Mouse (Mus musculus): ENCODE results near the gene Cpped1.
A peak's percentile ranks its signal among the peaks of the same experiment; 100 is the strongest.

The Cpped1 gene

GRCm38 (mm10) chr16:11909035-11909591, at the start of gene Cpped1:
Cpped1 (minus strand) TSS chr16:11909445.
- peak; percentile 87 for DNase-seq (ENCODE audit: low spot score)

GRCm38 (mm10) chr16:11940477-11940876, 31.2 kb upstream of the Cpped1 start:
- peak; percentile 16 for DNase-seq (ENCODE audit: low spot score)

GRCm38 (mm10) chr16:11910801-11911200, 1.6 kb upstream of the Cpped1 start:
- no peak for DNase-seq (ENCODE audit: low spot score)

GRCm38 (mm10) chr16:11909817-11910216, 572 bp upstream of the Cpped1 start:
- no peak for DNase-seq (ENCODE audit: low spot score)

GRCm38 (mm10) chr16:11908461-11909014, 707 bp downstream of the Cpped1 start:
- no peak for DNase-seq (ENCODE audit: low spot score)

- DNase-seq (ENCODE audit: low spot score), result no peak
These were observed 1.4 kb downstream of the Cpped1 start for GRCm38 (mm10) chr16:11907816-11908215.

- DNase-seq (ENCODE audit: low spot score), result no peak
These were observed 2.3 kb downstream of the Cpped1 start for GRCm38 (mm10) chr16:11906906-11907305.

GRCm38 (mm10) chr16:11905216-11905615, 4.0 kb downstream of the Cpped1 start:
- DNase-seq (ENCODE audit: low spot score), result no peak

- no peak for DNase-seq (ENCODE audit: low spot score)
These were observed 7.2 kb downstream of the Cpped1 start for GRCm38 (mm10) chr16:11902007-11902406.

- no peak for DNase-seq (ENCODE audit: low spot score)
These were observed 8.9 kb downstream of the Cpped1 start for GRCm38 (mm10) chr16:11900341-11900740.

GRCm38 (mm10) chr16:11896411-11896810, 12.8 kb downstream of the Cpped1 start:
- DNase-seq (ENCODE audit: low spot score), result no peak

GRCm38 (mm10) chr16:11894877-11895276, 14.4 kb downstream of the Cpped1 start:
- no peak for DNase-seq (ENCODE audit: low spot score)

- DNase-seq (ENCODE audit: low spot score), result no peak
These were observed 19.1 kb downstream of the Cpped1 start for GRCm38 (mm10) chr16:11890186-11890585.

- no peak for DNase-seq (ENCODE audit: low spot score)
These were observed 19.5 kb downstream of the Cpped1 start for GRCm38 (mm10) chr16:11889741-11890140.

- DNase-seq (ENCODE audit: low spot score), result no peak
These were observed 27.4 kb downstream of the Cpped1 start for GRCm38 (mm10) chr16:11881795-11882194.

- DNase-seq (ENCODE audit: low spot score), result no peak
These were observed 28.8 kb downstream of the Cpped1 start for GRCm38 (mm10) chr16:11880461-11880860.

- DNase-seq (ENCODE audit: low spot score), result no peak
These were observed 30.0 kb downstream of the Cpped1 start for GRCm38 (mm10) chr16:11879196-11879595.

GRCm38 (mm10) chr16:11875227-11875626, 34.0 kb downstream of the Cpped1 start:
- DNase-seq (ENCODE audit: low spot score), result no peak

GRCm38 (mm10) chr16:11873292-11873691, 36.0 kb downstream of the Cpped1 start:
- DNase-seq (ENCODE audit: low spot score), result no peak

GRCm38 (mm10) chr16:11868486-11868885, 40.8 kb downstream of the Cpped1 start:
- no peak for DNase-seq (ENCODE audit: low spot score)

GRCm38 (mm10) chr16:11852716-11853605, 56.3 kb downstream of the Cpped1 start:
- no peak for DNase-seq (ENCODE audit: low spot score)

GRCm38 (mm10) chr16:11848990-11849658, 60.1 kb downstream of the Cpped1 start:
- no peak for DNase-seq (ENCODE audit: low spot score)

- DNase-seq (ENCODE audit: low spot score), result no peak
These were observed 63.9 kb downstream of the Cpped1 start for GRCm38 (mm10) chr16:11845309-11845708.

All from T-cell, adult 2 months (primary cell).